Mouse (Mus musculus): ENCODE data around the gene Angptl4.

Angptl4 gene

GRCm38 (mm10) chr17:33804205-33804604 lies 22.6 kb upstream of the Angptl4 start:
- DNase-seq: peak; percentile 83

- DNase-seq: no peak
These were observed 20.6 kb upstream of the Angptl4 start for GRCm38 (mm10) chr17:33802221-33802620.

- no peak for DNase-seq
These were observed 17.6 kb upstream of the Angptl4 start for GRCm38 (mm10) chr17:33799277-33799676.

GRCm38 (mm10) chr17:33798306-33798705 lies 16.7 kb upstream of the Angptl4 start:
- peak; percentile 91 for DNase-seq

GRCm38 (mm10) chr17:33788732-33789131 lies 7.1 kb upstream of the Angptl4 start:
- DNase-seq: peak; percentile 89

GRCm38 (mm10) chr17:33786375-33786774 lies 4.7 kb upstream of the Angptl4 start:
- no peak for DNase-seq

- DNase-seq: no peak
These were observed 3.3 kb upstream of the Angptl4 start for GRCm38 (mm10) chr17:33784939-33785338.

GRCm38 (mm10) chr17:33783408-33783807 lies 1.8 kb upstream of the Angptl4 start:
- DNase-seq: peak; percentile 98

GRCm38 (mm10) chr17:33782067-33782466 lies 437 bp upstream of the Angptl4 start:
- DNase-seq: no peak

GRCm38 (mm10) chr17:33780431-33780830 lies 1.2 kb downstream of the Angptl4 start:
- DNase-seq: peak; percentile 95

- no peak for DNase-seq
These were observed 1.7 kb downstream of the Angptl4 start for GRCm38 (mm10) chr17:33779967-33780295.

- peak; percentile 100 for DNase-seq
These were observed 2.2 kb downstream of the Angptl4 start for GRCm38 (mm10) chr17:33779271-33779966.

- peak; percentile 92 for DNase-seq
These were observed 6.3 kb downstream of the Angptl4 start for GRCm38 (mm10) chr17:33775287-33775686.

GRCm38 (mm10) chr17:33774573-33775155 lies 7.0 kb downstream of the Angptl4 start:
- DNase-seq: no peak

GRCm38 (mm10) chr17:33773871-33774572 lies 7.6 kb downstream of the Angptl4 start:
- no peak for DNase-seq

- no peak for DNase-seq
These were observed 8.2 kb downstream of the Angptl4 start for GRCm38 (mm10) chr17:33773426-33773825.

GRCm38 (mm10) chr17:33771617-33772016 lies 10.0 kb downstream of the Angptl4 start:
- DNase-seq: no peak

- DNase-seq: no peak
These were observed 15.2 kb downstream of the Angptl4 start for GRCm38 (mm10) chr17:33766389-33766788.

- peak; percentile 100 for DNase-seq
These were observed 21.1 kb downstream of the Angptl4 start, which contains the start of gene Rab11b for GRCm38 (mm10) chr17:33760255-33761165. Rab11b (minus strand) TSS chr17:33760530.

- peak; percentile 99 for DNase-seq
These were observed 21.8 kb downstream of the Angptl4 start for GRCm38 (mm10) chr17:33759767-33760254.

GRCm38 (mm10) chr17:33757231-33757630 lies 24.4 kb downstream of the Angptl4 start:
- DNase-seq: peak; percentile 96

GRCm38 (mm10) chr17:33756108-33756790 lies 25.4 kb downstream of the Angptl4 start:
- peak; percentile 96 for DNase-seq
